ENCODE assay signal across 10 mouse cellular contexts in the genomic region with DNA sequence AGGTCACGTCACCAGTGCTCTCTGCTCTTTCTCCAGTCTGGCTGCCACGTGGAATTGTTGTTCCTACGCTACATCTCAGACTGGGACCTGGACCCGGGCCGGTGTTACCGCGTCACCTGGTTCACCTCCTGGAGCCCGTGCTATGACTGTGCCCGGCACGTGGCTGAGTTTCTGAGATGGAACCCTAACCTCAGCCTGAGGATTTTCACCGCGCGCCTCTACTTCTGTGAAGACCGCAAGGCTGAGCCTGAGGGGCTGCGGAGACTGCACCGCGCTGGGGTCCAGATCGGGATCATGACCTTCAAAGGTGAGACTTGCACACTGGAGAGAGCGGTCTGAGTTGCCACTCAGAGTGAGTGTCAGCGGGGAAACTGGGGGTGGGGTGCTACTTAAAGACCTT. TPM values are rescaled to one million over a fixed set of nuclear protein-coding genes. Genes with fewer than 3 reads are reported as not detected.
DNase-seq lines count a peak whose midpoint lies in the region; ATAC-seq lines count a peak whose summit lies in the region.
"Had no signal": no experiment of that assay in that cellular context is flagged by ENCODE, and none has a peak within 500 bp of the region (broad histone marks: within the 10 kb centered on the region; RNA-seq: fewer than 3 reads in every experiment).

No protein-coding gene starts in this region.

- H3K27me3 ChIP-seq in liver, embryonic 11.5 days (replicated peaks; ENCODE audit: control insufficient read depth, insufficient read depth, low read length), result peaks cover 11% of the 10 kb centered on the region
- H3K27me3 ChIP-seq in forebrain, embryonic 13.5 days, result 0 out of 2 replicates have a peak, but pooled peaks cover 3% of the 10 kb centered on the region
- 0 out of 2 replicates have a peak, but pooled peaks cover 3% of the 10 kb centered on the region for H3K27me3 ChIP-seq in hindbrain, embryonic 16.5 days (replicated peaks; ENCODE audit: control insufficient read depth, insufficient read depth, low read length)
- H3K27me3 ChIP-seq in neural tube, embryonic 12.5 days (replicated peaks), result no peaks in the 10 kb centered on the region

- no peak overlapping the region for H3K27ac ChIP-seq in liver, embryonic 11.5 days (ENCODE audit: low read depth, low read length)
- no peak overlapping the region for H3K27ac ChIP-seq in forebrain, embryonic 13.5 days
- no peak overlapping the region for H3K27ac ChIP-seq in hindbrain, embryonic 16.5 days (ENCODE audit: low read depth, low read length)
- H3K27ac ChIP-seq in neural tube, embryonic 12.5 days, result no peak overlapping the region
- H3K27ac ChIP-seq: heart, embryonic 13.5 days had no signal

- H3K4me3 ChIP-seq in liver, embryonic 11.5 days (ENCODE audit: low read depth, low read length), result no peak overlapping the region
- H3K4me3 ChIP-seq in forebrain, embryonic 13.5 days, result no peak overlapping the region
- no peak overlapping the region for H3K4me3 ChIP-seq in hindbrain, embryonic 16.5 days (ENCODE audit: low read length)
- no peak overlapping the region for H3K4me3 ChIP-seq in neural tube, embryonic 12.5 days

- H3K4me1 ChIP-seq in liver, embryonic 11.5 days (replicated peaks; ENCODE audit: control insufficient read depth, insufficient read depth, low read length), result no peaks in the 10 kb centered on the region
- peaks cover 7% of the 10 kb centered on the region; the same call in 1 of the 2 replicates for H3K4me1 ChIP-seq in forebrain, embryonic 13.5 days
- H3K4me1 ChIP-seq in hindbrain, embryonic 16.5 days (ENCODE audit: control insufficient read depth, insufficient read depth, low read depth, low read length), result peaks cover 4% of the 10 kb centered on the region
- no peaks in the 10 kb centered on the region for H3K4me1 ChIP-seq in neural tube, embryonic 12.5 days

- no peak for DNase-seq in liver, embryonic 11.5 days (ENCODE audit: low spot score)
- no peak for DNase-seq in liver
- DNase-seq in frontal cortex, postnatal 14 days (ENCODE audit: low spot score in 2 of 2), result no peak
- no peak for DNase-seq in spleen, postnatal 14 days (ENCODE audit: low spot score in 2 of 2)

- no peaks in the 10 kb centered on the region for H3K9me3 ChIP-seq in liver, embryonic 11.5 days (ENCODE audit: control insufficient read depth, low read length)
- H3K9me3 ChIP-seq in forebrain, embryonic 13.5 days (replicated peaks), result no peaks in the 10 kb centered on the region
- H3K9me3 ChIP-seq in hindbrain, embryonic 16.5 days (ENCODE audit: control insufficient read depth, low read length), result no peaks in the 10 kb centered on the region
- no peaks in the 10 kb centered on the region for H3K9me3 ChIP-seq in neural tube, embryonic 12.5 days
- H3K9me3 ChIP-seq: G1E; heart, embryonic 13.5 days had no signal

- no peak overlapping the region for H3K9ac ChIP-seq in liver, embryonic 11.5 days (ENCODE audit: low read depth, low read length)
- H3K9ac ChIP-seq in forebrain, embryonic 13.5 days, result no peak overlapping the region
- H3K9ac ChIP-seq in hindbrain, embryonic 16.5 days (ENCODE audit: low read depth, low read length), result no peak overlapping the region
- no peak overlapping the region for H3K9ac ChIP-seq in neural tube, embryonic 12.5 days
- H3K9ac ChIP-seq: heart, embryonic 13.5 days had no signal

- H3K36me3 ChIP-seq in liver, embryonic 11.5 days (ENCODE audit: control insufficient read depth, insufficient read depth, low read length), result no peaks in the 10 kb centered on the region
- no peaks in the 10 kb centered on the region for H3K36me3 ChIP-seq in forebrain, embryonic 13.5 days (ENCODE audit: poor library complexity, severe bottlenecking)
- H3K36me3 ChIP-seq in hindbrain, embryonic 16.5 days (ENCODE audit: control insufficient read depth, insufficient read depth, low read length), result no peaks in the 10 kb centered on the region
- no peaks in the 10 kb centered on the region for H3K36me3 ChIP-seq in neural tube, embryonic 12.5 days
- H3K36me3 ChIP-seq: G1E; heart, embryonic 13.5 days had no signal

- H3K4me2 ChIP-seq in liver, embryonic 11.5 days, result no peak overlapping the region
- no peak overlapping the region for H3K4me2 ChIP-seq in forebrain, embryonic 13.5 days
- no peak overlapping the region; the same call in 1 of the 2 replicates for H3K4me2 ChIP-seq in hindbrain, embryonic 16.5 days (ENCODE audit: low read length)
- H3K4me2 ChIP-seq in neural tube, embryonic 12.5 days (replicated peaks), result peak overlapping the region; percentile 34

- peak; percentile 10; the same call in 1 of the 2 replicates for ATAC-seq in liver, embryonic 11.5 days (replicated peaks; ENCODE audit: low FRiP score)
- ATAC-seq in forebrain, embryonic 13.5 days, result peak; percentile 50
- peak; percentile 32; the same call in 1 of the 2 replicates for ATAC-seq in hindbrain, embryonic 16.5 days
- peak; percentile 15; the same call in 1 of the 2 replicates for ATAC-seq in neural tube, embryonic 12.5 days (ENCODE audit: low FRiP score, low read depth)

- WGBS in liver, embryonic 11.5 days, result 72% methylated on average over 20 of the region's 20 CpGs
- 84% methylated on average over 20 of the region's 20 CpGs for WGBS in forebrain, embryonic 13.5 days
- WGBS in hindbrain, embryonic 16.5 days, result 84% methylated on average over 20 of the region's 20 CpGs
- WGBS in neural tube, embryonic 12.5 days, result 86% methylated on average over 20 of the region's 20 CpGs

RNA-seq across cellular contexts. Expression of gene Aicda, which starts 7.4 kb away (rescaled TPM):
- polyA plus RNA-seq in liver, embryonic 11.5 days (2014; fragmentation: Nextera tagmentation; extraction: Ambion mirVana), result 0.18 TPM in 1 of 2 replicates, not detected in the other
- 0.12 and 0.21 TPM in 2 replicates for polyA plus RNA-seq in forebrain, embryonic 13.5 days (2015; fragmentation: Nextera tagmentation; extraction: Ambion mirVana)
- polyA plus RNA-seq in hindbrain, embryonic 16.5 days (2015; fragmentation: Nextera tagmentation; extraction: Ambion mirVana), result 0.33 and 0.54 TPM in 2 replicates
- polyA plus RNA-seq in neural tube, embryonic 12.5 days (2016; fragmentation: Nextera tagmentation; extraction: Ambion mirVana), result 0.08 and 0.29 TPM in 2 replicates
- polyA plus RNA-seq: G1E; heart, embryonic 13.5 days; liver, adult 2 months had no signal

RNA-seq across cellular contexts. Expression of gene Apobec1, which starts 41.2 kb away (rescaled TPM):
- 3.7 and 5.6 TPM in 2 replicates for polyA plus RNA-seq in liver, embryonic 11.5 days (2014; fragmentation: Nextera tagmentation; extraction: Ambion mirVana)
- 2.9 and 3.8 TPM in 2 replicates for polyA plus RNA-seq in forebrain, embryonic 13.5 days (2015; fragmentation: Nextera tagmentation; extraction: Ambion mirVana)
- 1.3 and 2.8 TPM in 2 replicates for polyA plus RNA-seq in hindbrain, embryonic 16.5 days (2015; fragmentation: Nextera tagmentation; extraction: Ambion mirVana)
- polyA plus RNA-seq in neural tube, embryonic 12.5 days (2016; fragmentation: Nextera tagmentation; extraction: Ambion mirVana), result 1.2 and 2.1 TPM in 2 replicates

RNA-seq across cellular contexts. Expression of gene Gdf3, which starts 48.9 kb away (rescaled TPM):
- 13.9 and 14.6 TPM in 2 replicates for polyA plus RNA-seq in liver, embryonic 11.5 days (2014; fragmentation: Nextera tagmentation; extraction: Ambion mirVana)
- not detected in 2 replicates for polyA plus RNA-seq in forebrain, embryonic 13.5 days (2015; fragmentation: Nextera tagmentation; extraction: Ambion mirVana)
- polyA plus RNA-seq in hindbrain, embryonic 16.5 days (2015; fragmentation: Nextera tagmentation; extraction: Ambion mirVana), result 0.06 TPM in 1 of 2 replicates, not detected in the other
- polyA plus RNA-seq in neural tube, embryonic 12.5 days (2016; fragmentation: Nextera tagmentation; extraction: Ambion mirVana), result not detected in 2 replicates

RNA-seq across cellular contexts. Expression of gene Mfap5, which starts 55.4 kb away (rescaled TPM):
- 0.67 and 0.96 TPM in 2 replicates for polyA plus RNA-seq in liver, embryonic 11.5 days (2014; fragmentation: Nextera tagmentation; extraction: Ambion mirVana)
- polyA plus RNA-seq in forebrain, embryonic 13.5 days (2015; fragmentation: Nextera tagmentation; extraction: Ambion mirVana), result 1.0 and 1.2 TPM in 2 replicates
- polyA plus RNA-seq in hindbrain, embryonic 16.5 days (2015; fragmentation: Nextera tagmentation; extraction: Ambion mirVana), result 3.6 and 3.9 TPM in 2 replicates
- 1.6 and 2.1 TPM in 2 replicates for polyA plus RNA-seq in neural tube, embryonic 12.5 days (2016; fragmentation: Nextera tagmentation; extraction: Ambion mirVana)
- polyA plus RNA-seq: G1E; liver, adult 2 months had no signal

Comparison
In these comparisons a context has a peak if more than half of its experiments do, and no peak if none do; other contexts are left out.
1. RNA of gene Gdf3, which starts 48.9 kb away (polyA plus RNA-seq): 13.9 to 14.6 TPM in liver, embryonic 11.5 days; not detected in neural tube, embryonic 12.5 days, 0.06 TPM in hindbrain, embryonic 16.5 days and not detected in forebrain, embryonic 13.5 days; every median in the first group is over 10 times any median in the second.
2. Peak in every context shown above with its lines, with median percentiles within 50 percentile points of each other: ATAC-seq.